Mouse (Mus musculus) right cerebral cortex, postnatal 36 days (tissue): ENCODE data around the gene Hoxa4.

Experiments used
- DNase-seq, 2 experiments: peaks; one replicate each; pipeline ENCODE4 v3.0.0; 2022; ENCODE audit warnings: low spot score in 2 of 2, mixed read lengths in 1 of 2

Gene Hoxa4

DNA sequence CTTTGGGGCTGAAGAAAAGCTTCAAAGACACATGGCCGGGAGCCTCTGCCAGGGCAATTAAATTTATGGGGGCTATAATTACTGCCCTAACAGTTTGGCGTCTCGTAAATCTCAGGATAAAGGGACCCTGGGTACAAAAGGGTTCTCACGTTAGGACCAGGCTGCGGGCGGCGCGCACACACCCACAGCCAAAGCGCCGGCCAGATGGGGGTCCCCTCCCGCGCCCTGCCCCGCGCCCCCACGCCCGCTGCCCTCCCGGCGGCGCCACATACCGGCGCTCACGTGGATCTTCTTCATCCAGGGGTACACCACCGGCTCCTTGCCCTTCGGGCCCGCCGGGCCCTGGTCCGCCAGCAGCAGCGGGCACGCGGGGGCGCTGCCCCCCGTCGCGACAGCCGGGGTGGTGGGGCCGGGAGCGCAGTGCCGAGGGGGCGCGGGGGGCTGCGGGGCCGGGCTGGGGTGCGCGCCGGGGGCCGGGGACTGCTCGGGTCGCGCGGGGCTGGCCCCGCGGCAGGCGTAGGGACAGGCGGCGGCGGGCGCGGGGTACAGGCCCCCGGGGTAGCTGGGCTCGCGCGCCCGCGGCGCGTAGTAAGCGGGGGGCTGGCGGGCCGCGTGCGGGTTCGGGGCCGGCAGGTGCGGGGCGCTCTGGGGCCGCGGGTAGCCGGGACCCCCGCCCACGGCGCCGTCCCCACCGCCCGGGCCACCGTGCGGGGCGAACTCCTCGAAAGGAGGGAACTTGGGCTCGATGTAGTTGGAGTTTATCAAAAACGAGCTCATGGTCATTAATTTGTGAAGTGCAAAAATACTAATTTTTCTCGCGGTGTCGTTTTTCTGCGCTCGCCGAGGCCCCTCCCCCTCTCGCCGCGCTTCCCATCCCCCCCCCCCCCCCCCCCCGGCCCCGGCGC lies at the start of gene Hoxa4:
TSS of gene Hoxa4 (minus strand) at position 848 of the 905 bp plus-strand sequence.
- no peak for DNase-seq

GRCm38 (mm10) chr6:52241001-52241621 lies 49.6 kb upstream of the Hoxa4 start:
- no peak for DNase-seq

GRCm38 (mm10) chr6:52240389-52241000 lies 48.9 kb upstream of the Hoxa4 start, which contains the start of gene Hoxa10:
Gene Hoxa10 (minus strand): TSS chr6:52240854.
- DNase-seq: no peak

DNA sequence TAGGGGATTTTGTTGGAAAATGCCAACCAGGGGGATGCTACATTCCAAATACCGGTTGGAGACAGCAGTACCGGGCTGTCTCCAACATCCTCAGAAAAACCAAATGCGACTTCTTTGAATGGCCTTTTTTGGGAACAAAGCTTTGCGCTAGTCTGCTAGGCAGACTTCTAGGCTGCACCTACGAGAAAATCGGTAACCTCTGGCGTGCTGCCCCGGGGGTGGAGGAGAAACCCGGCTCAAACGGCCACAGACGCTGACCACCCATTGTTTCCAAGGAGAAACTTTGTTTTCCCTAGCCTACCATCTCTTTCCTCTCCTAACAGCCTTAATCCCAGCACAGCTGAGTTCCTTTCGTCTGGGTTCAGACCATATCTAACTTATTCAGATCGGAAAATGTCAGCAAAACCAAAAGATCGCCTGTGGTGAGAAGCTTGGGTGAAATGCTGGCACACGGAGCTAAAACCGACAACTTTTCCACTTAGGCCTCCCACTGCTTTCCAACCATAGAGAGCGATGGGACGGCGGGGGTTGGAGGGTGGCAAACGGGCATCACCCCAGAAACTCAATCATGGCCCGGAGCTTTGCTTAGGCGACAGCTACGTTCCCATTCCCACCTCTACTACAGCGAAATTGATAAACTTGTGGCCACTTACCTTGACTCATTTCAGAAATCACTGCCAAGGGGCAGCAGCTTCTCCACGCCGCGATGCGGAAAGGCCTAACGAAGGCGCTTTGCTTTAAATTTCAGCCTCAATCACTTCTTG lies 48.3 kb upstream of the Hoxa4 start:
- no peak for DNase-seq

GRCm38 (mm10) chr6:52238976-52239375 lies 47.4 kb upstream of the Hoxa4 start:
- DNase-seq: no peak

- DNase-seq: no peak
Measured at GRCm38 (mm10) chr6:52238155-52238545, 46.6 kb upstream of the Hoxa4 start.

DNA sequence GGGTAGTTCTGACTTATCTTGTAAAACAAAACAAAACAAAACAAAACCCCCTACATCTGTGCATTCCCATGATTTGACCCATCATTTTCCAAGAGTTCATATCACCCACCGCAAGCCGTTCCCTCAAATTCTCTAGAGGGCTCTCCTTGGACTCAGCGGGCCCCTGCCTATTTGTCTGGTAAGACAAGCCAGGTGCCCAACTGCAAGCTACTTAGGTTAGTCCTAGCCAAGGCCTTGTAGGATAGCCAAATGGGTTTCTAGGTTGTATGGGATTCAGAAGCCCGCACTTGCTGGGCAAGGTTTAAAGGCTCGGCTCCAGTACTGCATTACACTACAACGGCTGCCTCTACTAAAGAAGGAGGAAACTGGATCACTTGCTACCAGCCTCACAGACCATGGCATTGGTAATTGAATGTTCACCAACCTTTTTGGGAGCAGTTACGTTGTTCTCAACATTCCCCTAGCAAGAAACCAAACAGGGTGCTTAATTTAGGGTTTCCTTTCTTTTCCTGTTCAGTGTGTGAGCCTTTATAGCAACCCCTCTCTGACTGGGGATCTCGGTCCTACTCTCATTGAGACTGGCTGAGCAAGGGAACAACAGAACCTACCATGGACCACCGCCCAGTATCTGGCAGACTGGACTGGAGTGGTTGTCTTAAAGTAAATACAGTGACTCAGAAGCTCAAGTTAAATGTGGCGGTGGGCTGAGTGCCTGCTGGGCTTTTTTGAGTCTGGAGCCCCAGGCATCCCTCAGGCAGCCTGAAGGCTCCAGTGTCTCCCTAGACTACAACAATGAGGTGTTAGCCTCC lies 46.0 kb upstream of the Hoxa4 start:
- DNase-seq: no peak

- no peak for DNase-seq
Measured at GRCm38 (mm10) chr6:52236806-52237205, 45.3 kb upstream of the Hoxa4 start.

- no peak for DNase-seq
Measured at GRCm38 (mm10) chr6:52235866-52236265, 44.3 kb upstream of the Hoxa4 start.

GRCm38 (mm10) chr6:52235267-52235666 lies 43.7 kb upstream of the Hoxa4 start:
- DNase-seq: no peak

DNA sequence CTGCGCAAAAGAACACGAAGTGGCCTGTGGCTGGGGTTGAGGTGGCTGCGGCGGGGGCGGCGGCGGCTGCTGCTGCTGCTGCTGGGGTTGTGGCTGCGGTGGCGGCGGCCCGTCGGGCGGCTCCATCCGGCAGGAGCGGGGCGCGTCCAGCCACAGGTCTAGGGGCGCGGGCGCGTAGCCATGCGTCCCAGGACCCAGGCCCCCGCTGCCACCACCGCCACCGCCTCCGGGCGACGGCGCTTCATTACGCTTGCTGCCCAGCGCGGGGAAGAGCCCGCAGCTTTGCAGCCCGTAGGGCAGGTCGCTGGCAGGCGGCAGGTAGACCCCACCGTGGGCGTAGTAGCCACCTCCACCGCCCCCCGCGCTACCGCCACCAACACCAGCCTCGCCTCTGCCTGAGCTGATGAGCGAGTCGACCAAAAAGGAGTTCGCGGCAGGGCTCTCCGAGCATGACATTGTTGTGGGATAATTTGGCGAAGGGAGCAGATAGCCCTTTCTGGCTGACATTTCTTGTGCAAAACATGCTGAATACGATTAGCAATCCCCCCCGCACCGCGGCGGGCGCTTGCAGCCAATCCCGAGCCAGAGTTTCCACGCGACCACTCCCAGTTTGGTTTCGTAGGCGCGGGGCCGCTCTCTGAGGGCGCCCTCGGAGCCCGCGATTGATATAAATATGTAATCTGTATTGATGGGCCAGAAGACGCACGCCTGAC lies 43.0 kb upstream of the Hoxa4 start:
- no peak for DNase-seq

DNA sequence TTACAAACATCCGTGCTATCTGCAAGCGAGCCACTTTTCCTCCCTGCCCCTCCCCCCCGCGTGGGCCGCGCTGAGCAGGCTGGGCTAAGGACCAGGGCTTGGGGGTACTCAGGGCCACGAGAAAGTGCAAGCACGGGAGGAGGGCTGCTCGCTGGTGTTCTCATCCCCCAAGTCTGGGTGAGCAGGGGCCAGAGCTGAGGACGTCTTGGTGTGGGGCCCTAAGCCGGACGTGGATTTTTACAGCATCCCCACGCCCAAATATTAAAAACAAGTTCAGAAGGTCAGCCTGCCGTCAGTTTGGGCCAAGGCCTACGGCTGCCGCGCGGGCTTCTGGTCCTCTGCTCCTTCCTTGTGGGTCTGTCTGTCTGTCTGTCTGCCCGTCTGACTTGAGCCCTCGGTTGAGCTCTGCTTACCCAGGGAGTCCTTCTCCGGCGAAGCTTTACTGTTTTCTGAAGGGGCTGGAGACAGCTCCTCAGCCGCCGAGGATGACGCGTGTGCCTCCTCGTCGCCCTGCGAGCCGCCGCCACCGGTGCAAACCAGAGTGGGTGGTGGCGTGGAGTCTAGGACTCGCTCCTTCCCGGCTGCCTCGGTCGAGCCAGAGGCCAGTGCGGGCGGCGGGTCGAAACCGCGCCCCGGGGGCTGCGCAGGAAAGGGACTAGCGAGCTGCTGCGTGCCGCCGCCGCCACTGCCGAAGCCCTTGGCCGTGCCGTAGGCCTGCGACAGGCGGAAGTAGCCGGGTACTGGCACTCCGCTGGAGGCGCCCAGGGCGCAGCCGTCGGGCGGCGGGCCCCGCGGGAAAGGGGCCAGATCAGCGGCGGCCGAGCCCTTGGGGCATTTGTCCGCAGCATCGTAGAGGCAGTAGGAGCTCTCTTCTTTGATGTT lies 42.2 kb upstream of the Hoxa4 start:
- no peak for DNase-seq

- no peak for DNase-seq
Measured at GRCm38 (mm10) chr6:52232984-52233545, 41.5 kb upstream of the Hoxa4 start.

GRCm38 (mm10) chr6:52232568-52232965 lies 41.0 kb upstream of the Hoxa4 start:
- no peak for DNase-seq

DNA sequence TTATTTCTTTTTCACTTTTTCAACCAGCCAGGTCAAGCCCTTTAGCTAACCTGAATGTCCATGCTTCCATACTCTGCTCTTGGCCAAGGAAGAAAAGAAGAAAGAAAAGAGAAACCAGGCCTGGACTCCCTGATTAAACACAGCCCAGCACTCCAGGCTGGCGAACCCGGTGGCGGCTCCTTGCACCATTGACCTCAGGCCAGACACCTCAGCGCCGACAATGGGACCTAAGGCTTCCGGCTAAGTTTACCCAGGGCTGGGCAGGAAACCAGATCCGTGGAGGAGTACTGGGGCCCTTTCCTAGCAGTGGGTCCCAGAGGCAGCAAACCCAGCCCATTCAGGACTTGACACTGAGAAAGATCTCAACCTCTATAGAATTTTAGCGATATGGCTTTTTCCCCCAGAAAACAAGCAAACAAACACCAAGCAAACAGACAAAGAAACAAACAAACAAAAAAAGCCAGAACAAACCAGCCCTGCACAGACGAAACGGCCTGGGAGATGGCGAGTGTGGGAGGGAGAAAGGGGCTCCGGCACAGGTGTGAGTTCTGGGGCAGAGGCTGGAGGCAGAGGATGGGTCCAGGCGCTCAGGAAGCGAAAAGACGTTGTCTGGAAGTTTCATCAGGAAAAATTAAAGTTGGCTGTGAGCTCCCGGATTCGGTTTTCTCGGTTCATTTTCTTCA lies 40.5 kb upstream of the Hoxa4 start:
- no peak for DNase-seq

- DNase-seq: no peak
Measured at GRCm38 (mm10) chr6:52230516-52231165, 39.1 kb upstream of the Hoxa4 start, which contains the start of gene Hoxa9. Gene Hoxa9 (minus strand): TSS chr6:52231089.

DNA sequence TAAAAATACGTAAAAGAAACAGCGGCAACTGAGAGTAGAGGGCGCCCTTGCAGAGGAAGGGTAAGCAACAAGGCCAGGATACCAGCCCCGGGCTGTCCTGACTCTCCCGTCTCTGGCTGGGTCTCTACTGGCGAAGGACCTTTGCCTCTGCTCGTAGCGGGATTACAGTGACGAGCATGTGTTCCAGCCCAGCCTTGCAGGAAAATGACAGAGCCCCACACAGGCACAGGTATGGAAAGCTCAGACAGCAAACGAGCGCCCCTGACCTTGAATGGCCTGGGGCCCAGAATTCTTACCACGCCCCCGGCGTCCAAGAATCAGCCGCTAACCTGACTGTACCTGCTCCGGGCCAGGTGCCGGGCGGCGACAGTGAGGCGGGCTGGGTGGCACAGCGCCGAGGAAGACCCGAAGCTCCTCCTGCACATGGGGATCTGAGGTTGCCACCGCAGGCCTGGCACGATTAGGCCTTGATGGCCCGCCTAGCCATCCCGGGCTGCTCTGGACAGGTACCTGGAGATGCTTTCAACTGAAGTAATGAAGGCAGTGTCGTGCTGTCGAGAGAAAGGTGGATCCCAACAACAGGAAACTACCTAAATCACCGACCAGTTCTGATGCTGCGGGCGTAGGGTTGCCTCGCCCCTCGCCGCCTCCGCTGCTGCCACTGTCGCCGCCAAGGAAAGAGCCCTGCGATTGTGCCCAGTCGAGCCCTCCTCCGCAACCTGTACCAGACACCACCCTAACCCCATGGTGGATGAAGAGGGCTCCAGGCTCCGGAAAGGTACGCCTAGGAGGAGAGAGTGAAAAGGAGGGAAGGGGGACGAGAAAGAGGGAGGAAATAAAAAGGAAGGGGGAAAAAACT lies 38.2 kb upstream of the Hoxa4 start:
- DNase-seq: no peak
